Mouse (Mus musculus): Measurements from ENCODE around the gene Fxr2. TPM values are rescaled to one million over a fixed set of nuclear protein-coding genes. Genes with fewer than 3 reads are reported as not detected.

Fxr2 gene
- total RNA-seq, 2 experiments from 2014 or later = 122 to 133 TPM

DNA sequence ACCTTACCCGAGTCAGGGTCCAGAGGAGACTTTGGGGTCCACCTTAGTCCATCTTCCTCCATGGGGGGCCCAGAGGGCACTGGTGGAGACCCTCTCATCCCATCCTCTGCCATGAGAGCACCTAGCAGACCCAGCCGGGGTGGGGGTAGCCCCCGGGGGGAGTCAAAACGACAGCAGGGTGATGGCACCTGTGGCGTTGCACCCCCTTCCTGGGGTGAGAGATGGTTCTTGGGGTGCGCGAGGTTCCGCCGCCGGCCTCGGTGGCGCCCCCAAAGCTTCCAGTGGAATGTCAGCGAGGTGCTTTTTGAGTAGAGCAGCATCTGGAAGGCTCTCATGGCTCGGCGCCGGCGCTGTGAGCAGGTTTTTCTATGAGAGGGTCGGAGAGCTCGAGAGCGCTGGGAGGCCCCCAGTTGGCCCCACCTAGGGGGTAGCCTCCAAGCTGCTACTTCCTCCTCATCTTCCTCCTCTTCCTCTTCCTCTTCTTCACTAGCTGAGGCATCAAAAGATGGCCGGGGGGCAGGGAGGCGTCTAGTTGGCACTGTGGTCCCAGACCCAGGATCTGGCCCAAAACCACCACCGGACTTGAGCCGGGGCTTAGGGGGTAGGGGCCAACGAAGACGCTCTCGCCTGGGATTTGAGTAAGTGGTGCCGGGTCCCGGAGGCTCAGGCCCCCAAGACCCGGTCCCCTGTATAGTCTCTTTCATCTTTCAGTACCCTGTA, 47.5 kb downstream of the Fxr2 start:
- intact Hi-C loops (cut with DNase I) = loop anchor here (5.0 kb wide), 2 partner anchors 197 to 242 kb away; partner anchors contain the start of genes Eif5a and Tmem95
- DNase-seq (ENCODE audit: low spot score in 2 of 2) = no peak

DNA sequence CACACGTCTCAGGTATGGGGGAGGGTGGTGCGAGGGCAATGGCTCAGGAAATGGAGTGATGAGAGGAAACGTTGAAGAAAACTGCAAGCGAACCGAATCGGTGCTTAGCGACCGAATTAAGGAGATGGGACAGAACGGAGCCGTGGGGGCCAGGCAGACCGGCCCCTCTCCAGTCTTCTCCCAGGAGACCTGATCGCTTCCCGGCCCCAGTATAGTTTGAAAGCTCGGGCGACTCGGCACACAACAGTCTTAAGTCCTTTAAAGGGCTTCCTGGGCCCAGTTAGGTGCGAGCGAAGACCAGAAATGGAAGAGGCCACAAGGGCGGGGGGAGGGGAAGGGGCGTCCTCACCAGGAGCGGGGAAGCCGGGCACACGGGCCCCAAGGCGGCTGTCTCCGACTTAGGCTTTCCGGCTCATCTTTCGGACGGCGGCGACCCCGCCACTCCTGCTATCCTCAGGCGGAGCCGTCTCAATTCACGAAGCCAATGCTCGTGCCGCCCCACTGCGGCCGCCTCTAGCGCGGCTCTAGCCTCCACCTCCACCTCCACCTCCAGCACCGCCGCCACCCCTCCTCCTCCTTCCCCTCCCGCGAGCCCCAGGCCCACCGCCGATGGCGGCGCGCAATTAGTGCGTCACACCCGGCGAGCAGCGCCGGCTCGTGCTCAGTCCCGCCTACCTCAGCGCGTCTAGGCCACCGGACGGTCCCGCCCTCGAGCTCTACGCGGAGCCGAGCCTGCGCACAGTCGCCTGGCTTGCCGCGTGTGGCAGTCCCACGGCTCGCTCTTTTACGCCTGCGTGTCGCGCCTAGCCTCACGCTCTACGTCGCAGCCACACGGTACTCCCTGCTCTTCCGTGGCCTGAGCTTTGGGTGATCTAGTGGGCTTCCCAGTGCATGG, 48.8 kb downstream of the Fxr2 start, which contains the start of gene Senp3:
Senp3 (minus strand) TSS at position 771 of the 895 bp plus-strand sequence.
- peak; percentile 99 for DNase-seq (ENCODE audit: low spot score in 2 of 2)
- intact Hi-C loops (cut with DNase I) = loop anchor here (1.0 to 5.0 kb wide), 4 partner anchors 77 to 241 kb away; partner anchors contain the start of genes Eif5a, Polr2a and Tmem95

DNA sequence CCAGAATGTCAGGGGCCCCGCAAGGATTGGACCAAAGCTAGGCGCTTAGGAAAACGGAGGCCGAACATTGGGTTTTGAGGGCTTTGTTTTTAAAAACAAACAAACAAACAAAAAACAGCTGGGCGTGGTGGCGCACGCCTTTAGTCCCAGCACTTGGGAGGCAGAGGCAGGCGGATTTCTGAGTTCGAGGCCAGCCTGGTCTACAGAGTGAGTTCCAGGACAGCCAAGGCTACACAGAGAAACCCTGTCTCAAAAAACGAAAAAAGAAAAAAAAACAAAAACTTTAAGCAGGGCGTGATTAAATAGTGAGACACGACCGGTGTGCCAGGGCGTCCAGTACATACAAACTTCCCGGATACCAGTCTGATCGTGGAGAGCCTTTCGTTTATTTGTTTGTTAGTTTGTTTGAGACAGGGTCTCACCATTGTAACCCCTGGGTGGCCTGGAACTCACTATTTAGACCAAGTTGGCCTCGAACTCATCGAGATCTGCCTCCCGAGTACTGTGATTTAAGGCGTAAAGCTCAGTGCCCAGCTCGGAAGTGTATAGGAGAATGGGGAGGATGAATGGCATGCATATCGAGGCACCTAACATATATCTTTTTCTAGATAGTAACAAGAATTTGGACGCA, 49.5 kb downstream of the Fxr2 start:
- intact Hi-C loops (cut with DNase I) = loop anchor here (1.0 to 5.0 kb wide), 4 partner anchors 76 to 240 kb away; partner anchors contain the start of genes Eif5a, Polr2a and Tmem95

DNA sequence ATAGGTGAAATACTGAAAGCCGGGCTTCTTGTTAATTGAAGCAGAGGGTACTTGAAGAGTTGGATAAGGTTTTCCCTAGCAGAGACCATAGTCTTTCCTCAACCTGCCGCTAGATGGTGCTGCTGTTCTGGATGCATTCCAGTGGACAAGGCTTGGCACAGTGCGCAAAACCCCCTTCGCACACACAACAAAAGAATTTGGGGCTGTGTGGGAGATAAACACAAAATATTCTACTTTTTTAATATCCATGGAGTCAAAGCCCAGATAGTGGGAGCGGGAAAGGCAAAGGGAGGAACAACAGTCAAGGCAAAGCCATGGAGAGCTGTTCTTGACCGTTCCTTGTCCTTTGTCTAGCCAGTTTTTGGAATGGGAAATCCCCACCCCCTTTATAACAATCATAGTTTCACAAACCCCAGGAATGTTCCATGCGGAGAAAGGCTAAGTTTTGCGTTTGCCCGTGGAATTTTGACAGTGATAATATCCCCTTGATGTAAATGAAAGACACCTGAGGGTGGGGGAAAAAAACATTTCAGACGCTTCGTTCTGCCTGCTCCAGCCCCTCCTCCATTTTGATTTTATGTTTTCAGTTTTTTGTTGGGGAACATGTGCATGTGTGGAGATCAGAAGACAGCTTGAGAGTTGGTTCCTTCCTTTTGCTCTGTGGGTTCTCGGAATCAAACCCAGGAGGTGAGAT, 50.2 kb downstream of the Fxr2 start:
- DNase-seq (ENCODE audit: low spot score in 2 of 2) = peak; percentile 85 to 91
- intact Hi-C loops (cut with DNase I) = loop anchor here (1.0 to 5.0 kb wide), 4 partner anchors 75 to 239 kb away; partner anchors contain the start of genes Eif5a, Polr2a and Tmem95

More for the DNA sequence above, 49.5 kb downstream of the Fxr2 start:
- no peak for DNase-seq (ENCODE audit: low spot score in 2 of 2)

DNA sequence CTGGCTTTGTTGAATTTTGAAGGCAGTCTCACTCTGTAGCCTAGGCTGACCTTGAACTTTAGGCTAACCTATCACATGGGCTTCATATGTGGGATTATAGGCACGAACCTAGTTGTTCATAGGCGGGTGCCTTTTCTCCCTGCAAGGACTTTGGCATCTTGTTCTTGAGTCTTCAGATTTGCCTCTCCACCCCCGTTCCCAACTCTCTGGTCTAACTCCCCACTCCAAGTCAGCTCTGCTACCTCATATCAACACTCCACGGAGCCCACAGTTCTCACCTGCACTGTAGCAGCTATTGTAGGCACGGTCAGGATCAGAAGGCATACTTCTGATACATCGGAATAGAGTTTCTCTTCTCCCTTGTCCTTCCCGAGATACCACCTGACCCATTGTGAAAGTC, 50.8 kb downstream of the Fxr2 start:
- intact Hi-C loops (cut with DNase I) = loop anchor here (2.0 to 5.0 kb wide), 3 partner anchors 149 to 239 kb away; partner anchors contain the start of genes Eif5a and Tmem95
- no peak for DNase-seq (ENCODE audit: low spot score in 2 of 2)

DNA sequence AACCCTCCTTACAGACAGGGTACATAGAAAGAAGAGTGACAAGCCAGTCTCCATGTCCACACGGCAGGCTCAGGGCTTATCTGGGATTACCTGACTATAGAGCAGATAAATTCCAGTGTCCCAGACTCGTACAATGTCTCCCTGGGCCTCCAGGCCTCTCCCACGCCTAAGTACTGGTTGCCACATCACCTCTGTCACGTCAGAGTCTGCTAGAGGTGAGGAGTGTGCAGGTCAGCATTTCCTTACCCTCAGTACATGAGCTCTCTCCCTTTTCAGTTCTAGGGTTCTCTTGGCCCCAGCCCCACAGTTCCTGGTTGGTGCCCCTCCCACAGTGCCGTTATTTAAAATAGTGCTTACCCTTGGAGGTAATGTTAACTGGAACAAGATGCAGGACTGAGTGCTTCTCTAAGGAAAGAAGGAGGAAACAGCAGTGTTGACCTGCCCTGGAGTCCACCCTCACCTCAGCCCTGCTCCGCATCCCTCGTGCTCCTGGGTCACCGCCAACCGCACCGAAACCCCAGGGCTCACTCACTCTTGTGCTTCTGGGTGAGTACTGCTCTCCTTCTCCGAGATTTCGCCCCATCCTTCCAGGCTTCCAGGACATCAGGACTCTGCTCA, 51.4 kb downstream of the Fxr2 start:
- intact Hi-C loops (cut with DNase I) = loop anchor here (5.0 kb wide), 2 partner anchors 193 to 238 kb away; partner anchors contain the start of genes Eif5a and Tmem95
- DNase-seq (ENCODE audit: low spot score in 2 of 2) = no peak

DNA sequence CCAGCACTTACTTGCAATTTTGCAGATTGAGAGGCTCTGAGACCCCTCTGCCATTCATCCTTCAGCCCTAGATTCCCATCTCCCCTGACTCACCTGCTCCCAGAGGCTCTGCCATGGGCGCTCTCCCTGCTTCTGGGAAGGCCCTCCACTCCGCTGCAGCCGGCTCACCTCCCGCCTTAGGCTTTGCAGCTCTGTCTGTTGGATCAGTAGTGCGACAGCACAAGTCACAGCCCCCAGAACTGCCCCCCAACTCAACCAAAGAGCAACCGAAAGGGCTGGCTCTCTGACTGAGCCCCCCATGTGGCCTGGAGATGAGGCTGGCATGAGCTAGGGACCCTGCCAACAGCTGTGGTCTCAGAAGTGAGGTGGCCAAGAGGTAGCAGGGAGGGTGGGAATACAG, 52.1 kb downstream of the Fxr2 start:
- no peak for DNase-seq (ENCODE audit: low spot score in 2 of 2)
- intact Hi-C loops (cut with DNase I) = loop anchor here (5.0 kb wide), 2 partner anchors 192 to 237 kb away; partner anchors contain the start of genes Eif5a and Tmem95

DNA sequence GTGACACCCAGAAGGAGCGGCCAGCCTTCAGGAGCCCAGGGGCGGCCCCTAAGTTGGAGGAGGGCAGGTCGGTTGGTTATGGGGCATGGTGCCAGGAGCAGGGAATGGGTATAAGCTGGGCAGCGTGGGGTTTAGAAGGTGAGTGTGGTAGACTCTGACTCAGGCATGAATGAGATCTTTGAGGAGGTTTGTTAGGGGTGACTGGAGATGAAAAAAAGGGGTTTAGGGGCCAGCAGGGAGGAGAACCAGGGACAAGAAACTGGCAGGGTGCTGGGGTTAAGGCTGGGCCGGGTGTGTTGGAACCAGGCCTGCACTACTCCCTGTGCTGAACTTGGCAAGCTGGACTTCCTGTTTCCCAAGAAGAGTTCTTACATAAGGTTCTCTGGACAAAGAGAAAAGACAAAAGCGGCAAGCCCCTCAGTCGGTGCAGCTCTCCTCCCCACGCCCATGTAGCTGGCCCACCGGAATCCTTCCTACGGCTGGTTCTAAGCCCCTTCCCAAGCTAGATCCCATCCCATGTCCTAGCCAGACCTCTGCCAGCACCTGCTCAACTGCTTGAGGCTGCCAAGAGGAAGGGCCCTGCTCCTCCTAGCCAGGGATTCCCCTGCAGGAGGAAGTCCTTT, 52.8 kb downstream of the Fxr2 start, which contains the start of gene Tnfsf13:
Tnfsf13 (minus strand) TSS at position 259 of the 623 bp plus-strand sequence.
- DNase-seq (ENCODE audit: low spot score in 2 of 2) = peak; percentile 50 to 70
- intact Hi-C loops (cut with DNase I) = no loop called here

DNA sequence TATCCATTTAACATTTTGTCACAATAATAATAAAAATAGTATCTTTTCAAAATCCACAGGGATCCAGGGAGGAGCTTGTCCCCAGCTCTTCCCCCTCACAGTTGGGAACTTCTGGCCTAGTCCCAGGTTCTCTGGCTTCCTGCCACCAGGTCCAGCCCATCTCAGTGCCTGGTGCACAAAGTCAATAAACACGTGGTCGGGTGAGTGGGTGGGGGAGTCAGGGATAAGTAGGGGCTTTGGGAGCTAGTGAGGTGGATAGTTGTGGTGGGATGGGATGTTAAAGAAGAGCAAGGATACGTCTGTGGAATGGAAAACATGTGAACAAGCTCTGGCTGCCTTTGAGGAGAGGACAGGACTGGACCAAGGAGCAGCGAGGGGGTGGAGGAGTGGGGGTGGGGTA, 53.6 kb downstream of the Fxr2 start:
- intact Hi-C loops (cut with DNase I) = no loop called here
- no peak for DNase-seq (ENCODE audit: low spot score in 2 of 2)

DNA sequence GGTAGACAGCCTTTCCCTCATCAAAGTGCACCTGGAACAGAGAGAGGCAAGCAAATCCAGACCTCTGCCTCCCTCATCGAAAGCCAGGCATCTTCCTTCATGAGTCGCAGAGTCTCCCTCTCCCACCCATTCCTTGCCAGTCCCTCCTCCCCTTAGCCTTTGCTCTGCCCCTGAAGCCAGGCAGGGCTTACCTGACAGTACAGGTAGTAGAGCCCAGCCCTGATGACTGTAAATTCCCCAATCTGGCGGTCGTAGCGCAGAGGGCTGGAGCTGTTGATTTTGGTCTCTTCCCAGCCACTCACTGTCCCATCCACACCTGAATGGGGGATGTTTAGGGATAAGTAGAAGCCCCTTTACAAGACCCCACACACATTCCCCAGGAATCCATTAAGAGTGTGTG, 54.3 kb downstream of the Fxr2 start:
- intact Hi-C loops (cut with DNase I) = no loop called here
- no peak for DNase-seq (ENCODE audit: low spot score in 2 of 2)

DNA sequence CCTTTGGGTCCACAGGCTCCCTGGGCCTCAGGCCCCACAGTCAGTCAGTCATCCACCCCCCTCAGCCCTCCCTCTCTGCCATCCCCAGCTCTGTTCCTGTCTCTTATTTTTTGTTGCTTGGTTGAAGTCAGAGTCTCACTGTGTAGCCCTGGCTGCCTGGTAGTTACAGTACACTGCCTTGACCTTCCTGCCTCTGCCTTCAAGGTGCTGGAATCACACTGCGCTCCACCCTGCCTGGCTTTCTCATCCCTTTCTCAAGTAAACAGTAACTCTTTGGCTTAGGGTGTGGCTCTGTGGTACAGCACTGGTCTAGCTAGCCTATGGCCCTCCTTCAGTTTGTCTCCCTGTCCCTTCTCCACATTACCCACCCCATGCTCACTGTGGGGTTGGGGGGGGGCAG, 57.1 kb downstream of the Fxr2 start:
- intact Hi-C loops (cut with DNase I) = no loop called here
- no peak for DNase-seq (ENCODE audit: low spot score in 2 of 2)

DNA sequence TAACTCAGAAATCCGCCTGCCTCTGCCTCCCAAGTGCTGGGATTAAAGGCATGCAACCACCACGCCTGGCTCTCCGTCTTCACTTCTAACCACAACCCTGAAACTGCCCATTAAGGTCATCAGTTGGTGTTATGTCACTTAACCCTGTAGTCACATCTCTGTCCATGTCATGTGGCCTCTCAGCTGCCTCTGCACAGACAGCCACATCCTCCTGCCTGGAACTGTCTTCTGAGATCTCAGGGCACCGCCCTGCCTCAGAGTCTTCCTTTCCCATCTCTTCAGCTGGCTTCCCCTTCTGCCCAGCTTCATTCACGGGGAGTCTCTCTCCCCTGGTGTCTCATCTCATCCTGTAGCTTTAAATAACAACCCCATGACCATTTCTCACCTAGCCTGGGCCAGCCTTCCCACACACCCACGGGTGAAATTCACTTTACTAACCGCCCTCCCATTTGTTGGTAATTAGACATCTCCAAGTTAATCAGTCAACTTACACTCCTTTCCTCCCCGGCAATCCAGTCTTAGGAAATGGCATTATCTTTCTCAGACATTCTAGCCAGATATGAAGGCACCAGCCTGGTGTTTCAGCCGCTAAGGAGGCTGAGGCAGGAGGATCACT, 59.5 kb downstream of the Fxr2 start:
- intact Hi-C loops (cut with DNase I) = no loop called here
- no peak for DNase-seq (ENCODE audit: low spot score in 2 of 2)

DNA sequence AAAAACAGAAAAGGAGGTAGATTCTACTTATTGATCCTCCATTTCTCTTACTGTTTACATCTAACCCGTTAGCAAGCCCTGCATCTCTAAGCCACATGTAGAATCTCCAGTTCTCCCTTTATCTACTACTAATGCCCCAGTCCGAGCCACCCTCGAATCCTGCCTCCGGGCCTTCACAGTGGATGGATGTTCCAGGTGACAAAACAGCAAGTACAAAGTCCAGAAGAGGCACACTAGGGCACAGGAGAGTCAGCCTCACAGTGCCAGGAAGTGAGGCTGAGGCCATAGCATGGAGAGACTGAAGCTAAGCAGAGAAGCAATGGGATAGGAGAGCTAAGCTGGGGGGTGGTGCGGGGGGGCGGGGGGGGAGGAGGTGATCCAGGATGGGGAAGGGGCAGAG, 60.1 kb downstream of the Fxr2 start:
- intact Hi-C loops (cut with DNase I) = no loop called here
- DNase-seq (ENCODE audit: low spot score in 2 of 2) = no peak

DNA sequence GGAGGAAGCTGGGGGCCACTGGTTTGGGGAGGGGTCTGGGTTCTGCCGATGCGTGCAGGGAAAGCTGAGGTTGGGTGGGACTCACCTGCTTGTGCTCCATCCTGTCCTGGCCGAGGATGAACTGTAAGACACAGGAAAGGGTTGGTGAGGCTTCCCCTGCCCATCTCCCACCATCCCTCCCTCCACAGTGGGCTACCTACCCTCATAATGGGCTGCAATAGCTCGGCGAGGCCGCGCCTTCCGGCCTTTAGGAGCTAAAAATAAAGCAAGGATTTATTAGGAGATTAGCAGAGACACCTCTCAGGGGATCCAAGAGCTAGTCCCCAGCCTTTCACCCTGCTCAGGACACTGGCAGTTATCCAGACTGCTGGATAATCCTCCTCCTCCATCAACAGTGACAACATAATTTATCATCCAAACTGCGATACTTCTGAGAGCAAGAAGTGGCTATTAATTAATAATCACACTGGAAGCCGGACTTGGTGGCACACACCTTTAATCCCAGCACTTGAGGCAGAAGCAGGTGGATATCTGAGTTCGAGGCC, 60.7 kb downstream of the Fxr2 start:
- intact Hi-C loops (cut with DNase I) = no loop called here
- no peak for DNase-seq (ENCODE audit: low spot score in 2 of 2)

DNA sequence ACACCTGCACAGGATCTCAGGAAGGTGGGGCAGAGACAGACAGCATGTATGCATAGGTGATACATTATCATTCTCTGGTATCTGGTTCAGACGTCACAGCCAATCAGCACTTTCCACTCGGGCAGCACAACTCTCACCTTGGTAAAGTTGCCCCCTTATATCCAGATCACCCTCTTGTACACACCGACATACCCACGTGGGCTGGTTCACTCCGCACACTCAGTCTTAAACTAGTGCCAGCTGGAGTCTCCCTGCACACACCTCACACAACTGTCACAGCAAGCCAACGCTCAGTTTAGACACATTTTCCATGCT, 62.2 kb downstream of the Fxr2 start:
- intact Hi-C loops (cut with DNase I) = no loop called here
- peak in 1 of 2 experiments; percentile 77 for DNase-seq (ENCODE audit: low spot score in 2 of 2)

DNA sequence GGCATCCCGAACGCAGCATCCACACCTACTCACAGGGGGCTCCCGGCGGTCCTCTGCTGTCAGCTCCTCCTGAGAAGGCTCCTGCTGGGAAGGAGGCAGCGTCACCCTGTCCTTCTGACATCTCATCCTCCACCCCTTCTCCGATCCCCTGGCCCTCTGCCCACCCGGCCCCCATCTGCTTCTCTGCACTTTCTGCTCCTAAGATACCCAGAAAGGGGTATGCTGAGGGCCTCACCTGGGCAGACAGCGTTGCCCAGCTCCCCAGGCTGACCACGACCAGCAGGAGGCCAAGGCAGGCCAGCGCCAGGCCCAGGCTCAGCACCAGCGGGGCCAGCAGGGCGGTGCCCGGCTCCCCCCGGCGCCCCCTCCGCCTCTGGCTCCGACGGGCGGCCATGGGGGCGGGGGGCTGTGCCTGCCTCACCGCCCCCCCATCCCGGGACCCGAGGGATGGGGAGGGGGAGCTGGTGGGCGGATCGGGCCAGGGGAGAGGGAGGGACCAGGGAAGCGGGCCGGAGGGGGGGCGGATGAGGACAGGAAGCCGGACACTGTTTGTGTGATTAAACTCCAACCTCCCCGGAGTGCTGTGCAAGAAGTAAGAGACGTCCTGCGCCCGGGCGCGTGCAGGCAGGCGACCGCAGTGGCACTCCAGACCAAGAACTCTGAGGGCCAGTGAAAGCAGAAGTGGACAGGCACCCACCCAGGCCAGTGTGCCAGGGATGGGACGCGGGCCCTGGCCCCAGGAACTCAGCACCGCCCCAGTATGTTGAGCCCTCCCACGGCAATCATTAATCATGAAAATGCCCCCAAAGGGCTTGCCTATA, 62.8 kb downstream of the Fxr2 start, which contains the start of the genes Tnfsf12 and Tnfsfm13:
Tnfsf12 (minus strand) TSS at position 489 of the 821 bp plus-strand sequence.
Tnfsfm13 (minus strand) TSS at position 738 of the 821 bp plus-strand sequence.
- DNase-seq (ENCODE audit: low spot score in 2 of 2) = peak; percentile 23 to 49
- intact Hi-C loops (cut with DNase I) = no loop called here

DNA sequence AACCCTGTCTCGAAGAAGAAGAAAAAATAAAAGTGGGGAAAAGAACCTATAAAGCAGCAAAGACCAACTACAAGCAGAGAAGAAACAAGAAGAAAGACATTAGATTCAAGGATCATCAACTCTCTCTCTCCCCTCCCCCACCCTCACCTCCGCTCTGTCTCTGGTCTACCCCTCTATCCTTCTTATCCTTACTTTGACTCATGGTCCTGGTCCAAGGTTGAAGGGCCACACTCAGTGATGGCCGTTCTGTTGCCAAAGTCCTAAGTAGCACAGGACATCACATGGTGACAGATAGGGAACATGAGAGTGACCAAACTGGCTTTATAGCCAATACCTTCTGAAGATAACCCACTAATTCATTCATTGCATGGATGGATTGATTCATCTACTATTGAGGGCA, 64.6 kb downstream of the Fxr2 start:
- no peak for DNase-seq (ENCODE audit: low spot score in 2 of 2)
- intact Hi-C loops (cut with DNase I) = no loop called here

Data from left cerebral cortex, postnatal 25 days (tissue).